Comparison of ENCODE assay signal across 14 mouse cellular contexts in genomic region chr8:19706101-19706725, GRCm38 (mm10). TPM values are rescaled to one million over a fixed set of nuclear protein-coding genes. Genes with fewer than 3 reads are reported as not detected.
"Had no signal": no experiment of that assay in that cellular context is flagged by ENCODE, and none has a peak within 500 bp of the region (broad histone marks: within the 10 kb centered on the region; RNA-seq: fewer than 3 reads in every experiment).

No protein-coding gene starts in this region.

RNA-seq across cellular contexts. Expression of gene 4930467E23Rik, which starts 23.2 kb away (rescaled TPM):
- polyA plus RNA-seq: embryonic facial prominence, embryonic 10.5 days; embryonic facial prominence, embryonic 11.5 days; embryonic facial prominence, embryonic 12.5 days; embryonic facial prominence, embryonic 13.5 days; embryonic facial prominence, embryonic 14.5 days; erythroblast, embryonic 14.5 days; forebrain, embryonic 10.5 days; forebrain, embryonic 11.5 days; forebrain, embryonic 13.5 days; forebrain, embryonic 14.5 days; forebrain, embryonic 15.5 days; forebrain, embryonic 16.5 days; forebrain, postnatal 0 days; gonadal fat pad, adult 2 months had no signal
